Mouse (Mus musculus) myocyte (in vitro differentiated cells): ENCODE data around the gene Arsk. TPM values are rescaled to one million over a fixed set of nuclear protein-coding genes. Genes with fewer than 3 reads are reported as not detected.

Source experiments
- H3K27me3 ChIP-seq: one replicate; pipeline ENCODE4 v1.6.1; 2011; ENCODE audit not compliant: control insufficient read depth, insufficient read depth, insufficient read length
- H3K36me3 ChIP-seq: one replicate; pipeline ENCODE4 v1.6.1; 2011; ENCODE audit not compliant: control insufficient read depth, insufficient read depth
- H3K4me2 ChIP-seq: one replicate; pipeline ENCODE4 v1.6.1; 2011; ENCODE audit warnings: low read depth, control low read depth
- H3K4me3 ChIP-seq: one replicate; pipeline ENCODE4 v1.5.1; 2011; ENCODE audit warnings: mild to moderate bottlenecking, control low read depth, moderate library complexity
- H3K79me2 ChIP-seq: one replicate; pipeline ENCODE4 v1.6.1; 2011; ENCODE audit not compliant: control insufficient read depth, insufficient read depth
- H3ac ChIP-seq: one replicate; pipeline ENCODE4 v1.6.1; 2011; ENCODE audit not compliant: control insufficient read depth, insufficient read length
- CEBPB ChIP-seq: IDR thresholded peaks from 2 replicates; pipeline ENCODE4 v1.6.1; 2011; ENCODE audit warnings: mild to moderate bottlenecking, moderate library complexity; ENCODE audit not compliant: poor library complexity, insufficient read depth, severe bottlenecking
- E2F4 ChIP-seq: IDR thresholded peaks from one replicate; pipeline ENCODE4 v1.6.1; 2011; ENCODE audit warnings: mild to moderate bottlenecking, control low read depth, moderate library complexity; ENCODE audit not compliant: insufficient read depth
- MAX ChIP-seq: IDR thresholded peaks from one replicate; pipeline ENCODE4 v1.6.1; 2011; ENCODE audit warnings: low read depth, mild to moderate bottlenecking, control low read depth
- MYOD1 ChIP-seq, 3 experiments: IDR thresholded peaks; one replicate each; pipeline ENCODE4 v1.6.1; 2011; ENCODE audit warnings: control low read depth in 2 of 3, low read depth in 2 of 3, mild to moderate bottlenecking in 2 of 3, moderate library complexity in 1 of 3; ENCODE audit not compliant: insufficient read length in 2 of 3, control insufficient read depth in 1 of 3
- MYOG ChIP-seq, 3 experiments: IDR thresholded peaks; one replicate each; pipeline ENCODE4 v1.6.1; 2011; ENCODE audit warnings: control low read depth in 2 of 3, low read depth in 2 of 3, mild to moderate bottlenecking in 2 of 3; ENCODE audit not compliant: insufficient read length in 2 of 3, control insufficient read depth in 1 of 3, insufficient read depth in 1 of 3
- POLR2A ChIP-seq: IDR thresholded peaks from one replicate; pipeline ENCODE4 v1.6.1; 2011; ENCODE audit warnings: low read depth, mild to moderate bottlenecking, control low read depth, moderate library complexity; ENCODE audit not compliant: insufficient read length
- POLR2AphosphoS2 ChIP-seq: IDR thresholded peaks from one replicate; pipeline ENCODE4 v1.6.1; 2011; ENCODE audit warnings: low read depth, control low read depth; ENCODE audit not compliant: insufficient read length
- REST ChIP-seq: IDR thresholded peaks from one replicate; pipeline ENCODE4 v1.6.1; 2011; ENCODE audit warnings: mild to moderate bottlenecking, control low read depth, moderate library complexity; ENCODE audit not compliant: insufficient read depth, insufficient read length
- SRF ChIP-seq: IDR thresholded peaks from one replicate; pipeline ENCODE4 v1.6.1; 2011; ENCODE audit warnings: low read depth; ENCODE audit not compliant: control insufficient read depth, insufficient read length
- TCF12 ChIP-seq: IDR thresholded peaks from one replicate; pipeline ENCODE4 v1.6.1; 2011; ENCODE audit warnings: mild to moderate bottlenecking, control low read depth; ENCODE audit not compliant: poor library complexity, insufficient read depth, severe bottlenecking
- TCF3 ChIP-seq: IDR thresholded peaks from one replicate; pipeline ENCODE4 v1.6.1; 2011; ENCODE audit warnings: low read depth, control low read depth; ENCODE audit not compliant: insufficient read length
- USF1 ChIP-seq: IDR thresholded peaks from one replicate; pipeline ENCODE4 v1.6.1; 2011; ENCODE audit warnings: low read depth, mild to moderate bottlenecking, control low read depth, moderate library complexity
- polyA plus RNA-seq: library from polyadenylated mRNA; unstranded; fragments of >200 nt; fragmentation: generic; extraction: Trizol; gene quantifications from one replicate; pipeline ENCODE4 v1.2.1, GENCODE M21; 2012; ENCODE audit warnings: missing spikeins

Arsk gene
- polyA plus RNA-seq, 1 experiment, result 2.4 TPM

GRCm38 (mm10) chr13:76064363-76064945, 34.0 kb downstream of the Arsk start:
- no peak overlapping the region for H3K4me2 ChIP-seq

GRCm38 (mm10) chr13:76063548-76063947, 34.9 kb downstream of the Arsk start:
- H3ac ChIP-seq, result no peak overlapping the region
- no peaks in the 10 kb centered on the region for H3K79me2 ChIP-seq
- no peak overlapping the region for H3K4me2 ChIP-seq
- no peaks in the 10 kb centered on the region for H3K36me3 ChIP-seq
- no peak overlapping the region for H3K4me3 ChIP-seq
- H3K27me3 ChIP-seq, result no peaks in the 10 kb centered on the region
- TF ChIP-seq REST (no peak), MYOD1 (IDR thresholded peaks at IDR 0.05; ENCODE audit: control insufficient read depth in 1 of 3, insufficient read length in 2 of 3, low read depth in 2 of 3) (no peak)

More at GRCm38 (mm10) chr13:76064363-76064945, 34.0 kb downstream of the Arsk start:
- Histone ChIP-seq H3K4me3 (no peak overlapping the region), H3ac (no peak overlapping the region), H3K36me3 (no peaks in the 10 kb centered on the region), H3K27me3 (no peaks in the 10 kb centered on the region), H3K79me2 (no peaks in the 10 kb centered on the region)
- no peak for TF ChIP-seq USF1
- no peak for TF ChIP-seq TCF3
- TF ChIP-seq REST, result no peak
- TF ChIP-seq POLR2A, result no peak
- no peak for TF ChIP-seq E2F4
- TF ChIP-seq SRF, result no peak
- no peak for TF ChIP-seq MAX
- no peak for TF ChIP-seq MYOG (IDR thresholded peaks at IDR 0.05; ENCODE audit: control insufficient read depth in 1 of 3, insufficient read depth in 1 of 3, insufficient read length in 2 of 3, low read depth in 2 of 3)
- TF ChIP-seq CEBPB, result no peak
- no peak for TF ChIP-seq TCF12
- no peak for TF ChIP-seq POLR2AphosphoS2
- TF ChIP-seq MYOD1 (IDR thresholded peaks at IDR 0.05; ENCODE audit: control insufficient read depth in 1 of 3, insufficient read length in 2 of 3, low read depth in 2 of 3), result no peak

DNA sequence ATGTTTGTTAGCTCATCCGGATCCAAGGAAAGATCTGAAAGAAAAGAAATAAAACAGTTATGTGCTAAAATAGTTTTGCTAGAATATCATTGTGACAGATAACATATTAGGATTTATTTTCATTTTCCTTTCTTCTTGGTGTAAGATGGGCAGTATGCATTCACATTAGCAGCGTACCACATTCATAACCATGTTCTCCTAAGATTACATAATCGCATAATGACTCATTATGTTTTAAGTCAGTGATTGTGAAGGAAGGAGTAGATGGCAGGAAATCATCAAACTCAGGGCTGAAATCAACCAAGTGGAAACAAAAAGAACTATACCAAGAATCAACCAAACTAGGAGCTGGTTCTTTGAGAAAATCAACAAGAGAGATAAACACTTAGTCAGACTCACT, 35.9 kb downstream of the Arsk start:
- no peaks in the 10 kb centered on the region for H3K79me2 ChIP-seq
- H3K4me3 ChIP-seq, result no peak overlapping the region
- H3K27me3 ChIP-seq, result no peaks in the 10 kb centered on the region
- no peak for TF ChIP-seq REST
- no peak for TF ChIP-seq CEBPB
- no peak for TF ChIP-seq MYOD1 (IDR thresholded peaks at IDR 0.05; ENCODE audit: control insufficient read depth in 1 of 3, insufficient read length in 2 of 3, low read depth in 2 of 3)
- TF ChIP-seq TCF12, result no peak
- TF ChIP-seq POLR2AphosphoS2, result no peak
- no peak for TF ChIP-seq TCF3
- TF ChIP-seq POLR2A, result no peak
- TF ChIP-seq MYOG (IDR thresholded peaks at IDR 0.05; ENCODE audit: control insufficient read depth in 1 of 3, insufficient read depth in 1 of 3, insufficient read length in 2 of 3, low read depth in 2 of 3), result no peak
- TF ChIP-seq USF1, result no peak
- TF ChIP-seq SRF, result no peak
- TF ChIP-seq MAX, result no peak
- TF ChIP-seq E2F4, result no peak
- H3ac ChIP-seq, result no peak overlapping the region
- no peak overlapping the region for H3K4me2 ChIP-seq
- H3K36me3 ChIP-seq, result no peaks in the 10 kb centered on the region

GRCm38 (mm10) chr13:76062126-76062525, 36.3 kb downstream of the Arsk start:
- Histone ChIP-seq H3K4me2 (no peak overlapping the region), H3ac (no peak overlapping the region), H3K79me2 (no peaks in the 10 kb centered on the region), H3K27me3 (no peaks in the 10 kb centered on the region), H3K4me3 (no peak overlapping the region), H3K36me3 (no peaks in the 10 kb centered on the region)
- TF ChIP-seq MAX (no peak), TCF12 (no peak), POLR2A (no peak), E2F4 (no peak), USF1 (no peak), POLR2AphosphoS2 (no peak)

- H3K27me3 ChIP-seq, result peaks cover 14% of the 10 kb centered on the region
- no peak overlapping the region for H3ac ChIP-seq
- TF ChIP-seq TCF12, result no peak
- TF ChIP-seq USF1, result no peak
- TF ChIP-seq REST, result no peak
- no peak for TF ChIP-seq MYOG (IDR thresholded peaks at IDR 0.05; ENCODE audit: control insufficient read depth in 1 of 3, insufficient read depth in 1 of 3, insufficient read length in 2 of 3, low read depth in 2 of 3)
- no peak for TF ChIP-seq MAX
- TF ChIP-seq POLR2A, result no peak
- no peak for TF ChIP-seq MYOD1 (IDR thresholded peaks at IDR 0.05; ENCODE audit: control insufficient read depth in 1 of 3, insufficient read length in 2 of 3, low read depth in 2 of 3)
- no peak for TF ChIP-seq CEBPB
- no peak for TF ChIP-seq SRF
- TF ChIP-seq TCF3, result no peak
- no peak for TF ChIP-seq E2F4
- TF ChIP-seq POLR2AphosphoS2, result no peak
- H3K36me3 ChIP-seq, result no peaks in the 10 kb centered on the region
- H3K4me2 ChIP-seq, result no peak overlapping the region
- no peaks in the 10 kb centered on the region for H3K79me2 ChIP-seq
- H3K4me3 ChIP-seq, result no peak overlapping the region
Measured at GRCm38 (mm10) chr13:76059591-76059990, 38.9 kb downstream of the Arsk start.
